Mouse (Mus musculus) kidney, embryonic 14.5 days (tissue): Measurements from ENCODE around the gene Chad. TPM values are rescaled to one million over a fixed set of nuclear protein-coding genes. Genes with fewer than 3 reads are reported as not detected.

Experiments used
- ATAC-seq: fragments of 200-750 bp; cut with Nextera tagmentation; 2 replicates; pipeline ENCODE4 v1.8.0; 2017; ENCODE audit warnings: moderate number of reproducible peaks, mild to moderate bottlenecking, moderate TSS enrichment, moderate library complexity; ENCODE audit not compliant: low FRiP score, low TSS enrichment
- H3K27ac ChIP-seq: fragments of 300-500 bp; sonication (generic); 2 replicates; pipeline ENCODE4 v1.5.1; 2014; ENCODE audit warnings: low read depth, mild to moderate bottlenecking, low read length, moderate library complexity, mixed read lengths
- H3K27me3 ChIP-seq: fragments of 300-500 bp; sonication (generic); 2 replicates; pipeline ENCODE4 v1.6.1; 2014; ENCODE audit warnings: mild to moderate bottlenecking, low read length; ENCODE audit not compliant: control insufficient read depth, insufficient read depth
- H3K36me3 ChIP-seq: fragments of 300-500 bp; sonication (generic); 2 replicates; pipeline ENCODE4 v1.6.1; 2014; ENCODE audit warnings: low read length, mixed read lengths; ENCODE audit not compliant: control insufficient read depth, insufficient read depth
- H3K4me1 ChIP-seq: fragments of 300-500 bp; sonication (generic); 2 replicates; pipeline ENCODE4 v1.6.1; 2014; ENCODE audit warnings: low read length, mixed read lengths; ENCODE audit not compliant: control insufficient read depth, insufficient read depth
- H3K4me2 ChIP-seq: fragments of 300-500 bp; sonication (generic); replicated peaks from 2 replicates; pipeline ENCODE4 v1.6.1; 2014; ENCODE audit warnings: low read depth, mild to moderate bottlenecking, low read length
- H3K4me3 ChIP-seq: fragments of 300-500 bp; sonication (generic); 2 replicates; pipeline ENCODE4 v1.5.1; 2014; ENCODE audit warnings: mild to moderate bottlenecking, low read length
- H3K9ac ChIP-seq: fragments of 300-500 bp; sonication (generic); 2 replicates; pipeline ENCODE4 v1.6.1; 2014; ENCODE audit warnings: low read depth, mild to moderate bottlenecking, low read length, moderate library complexity
- H3K9me3 ChIP-seq: fragments of 300-500 bp; sonication (generic); 2 replicates; pipeline ENCODE4 v1.6.1; 2016; ENCODE audit warnings: low read length; ENCODE audit not compliant: control insufficient read depth
- WGBS: fragments of 180-500 bp; shearing (Covaris S2); extraction: QIAGEN DNeasy Blood & Tissue Kit; methylation state at CpG from one replicate; pipeline ENCODE4 v1.1.7; 2014; 5-methylcytosine and 5-hydroxymethylcytosine counted together
- polyA plus RNA-seq: library from polyadenylated mRNA; unstranded; fragments of >200 nt; fragmentation: Nextera tagmentation; extraction: Ambion mirVana; gene quantifications from 2 replicates; pipeline ENCODE4 v1.2.1, GENCODE M21; 2014

The Chad gene
- polyA plus RNA-seq, 1 experiment from 2014 or later: not detected

DNA sequence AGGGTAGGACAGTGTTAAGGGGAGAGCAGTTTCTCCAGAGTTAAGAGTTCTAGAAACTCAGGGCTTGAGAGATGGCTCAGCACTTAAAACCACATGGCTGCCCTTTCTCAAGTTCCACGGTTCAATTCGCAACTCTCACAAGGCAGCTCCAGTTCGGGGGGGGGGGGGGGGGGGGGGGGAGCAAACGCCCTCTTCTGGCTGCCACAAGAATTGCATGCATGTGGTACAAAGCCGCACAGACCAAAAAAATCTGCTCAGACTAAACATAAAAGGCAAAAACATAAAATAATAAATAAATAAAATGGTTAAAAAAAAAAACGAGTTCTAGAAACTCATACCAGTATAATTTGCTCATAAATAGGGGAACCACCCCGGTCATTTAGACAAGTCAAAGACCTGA, 9.7 kb downstream of the Chad start:
- no peak overlapping the region for H3K4me3 ChIP-seq
- H3K9ac ChIP-seq: no peak overlapping the region
- ATAC-seq: no peak
- peaks cover 14% of the 10 kb centered on the region; the same call in 1 of the 2 replicates for H3K36me3 ChIP-seq
- H3K4me2 ChIP-seq: no peak overlapping the region
- 28% methylated on average over 6 of the region's 7 CpGs for WGBS
- H3K4me1 ChIP-seq: no peaks in the 10 kb centered on the region
- no peak overlapping the region for H3K27ac ChIP-seq
- H3K27me3 ChIP-seq: no peaks in the 10 kb centered on the region
- H3K9me3 ChIP-seq: no peaks in the 10 kb centered on the region

DNA sequence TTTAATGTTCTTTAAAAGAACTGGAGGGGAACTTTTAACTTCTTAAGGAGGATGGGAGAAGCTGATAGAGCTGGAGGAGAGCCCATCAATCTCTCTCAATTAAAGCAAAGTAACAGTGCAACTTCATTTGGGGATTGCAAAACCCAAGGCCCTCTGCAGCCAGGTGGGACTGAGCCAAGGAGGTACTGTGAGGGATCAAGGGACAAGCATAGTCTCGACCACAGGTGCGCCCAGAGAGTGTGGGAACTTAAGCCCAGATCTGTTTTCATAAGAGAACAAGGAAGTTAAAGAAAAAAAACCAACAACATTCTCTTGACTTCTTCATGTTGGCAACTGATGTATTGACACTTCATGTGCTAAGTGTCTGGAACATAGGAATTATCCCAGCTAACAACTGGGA, 10.2 kb downstream of the Chad start:
- no peak overlapping the region for H3K9ac ChIP-seq
- no peaks in the 10 kb centered on the region for H3K27me3 ChIP-seq
- no peaks in the 10 kb centered on the region for H3K9me3 ChIP-seq
- no peak overlapping the region for H3K4me2 ChIP-seq
- no peak overlapping the region for H3K27ac ChIP-seq
- peaks cover 11% of the 10 kb centered on the region; the same call in 1 of the 2 replicates for H3K36me3 ChIP-seq
- 71% methylated on average over 2 of the region's 2 CpGs for WGBS
- H3K4me1 ChIP-seq: no peaks in the 10 kb centered on the region
- no peak for ATAC-seq
- H3K4me3 ChIP-seq: no peak overlapping the region

DNA sequence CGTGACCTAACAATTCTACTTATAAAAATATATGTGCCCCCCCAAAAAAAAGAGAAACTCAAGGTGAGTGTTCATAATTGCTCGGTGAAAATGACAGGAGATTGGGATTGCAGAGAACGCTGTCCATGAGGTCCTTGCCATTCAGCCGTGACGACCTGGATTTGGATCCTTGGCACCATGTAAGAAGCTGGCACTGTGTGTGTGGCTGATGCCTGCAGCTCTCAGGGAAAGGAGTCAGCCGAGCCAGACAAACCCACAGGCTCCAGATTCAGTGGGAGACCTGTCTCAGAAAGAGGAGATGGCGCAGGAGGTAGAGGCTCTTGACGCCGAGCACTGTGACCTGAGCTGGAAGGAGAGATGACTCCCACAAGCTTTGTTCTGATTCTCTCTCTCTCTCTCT, 11.5 kb downstream of the Chad start:
- no peak overlapping the region for H3K9ac ChIP-seq
- H3K27ac ChIP-seq: no peak overlapping the region
- no peaks in the 10 kb centered on the region for H3K27me3 ChIP-seq
- H3K36me3 ChIP-seq: peaks cover 6% of the 10 kb centered on the region; the same call in 1 of the 2 replicates
- 83% methylated on average over 9 of the region's 9 CpGs for WGBS
- H3K4me1 ChIP-seq: no peaks in the 10 kb centered on the region
- ATAC-seq: no peak
- H3K9me3 ChIP-seq: no peaks in the 10 kb centered on the region
- no peak overlapping the region for H3K4me2 ChIP-seq
- H3K4me3 ChIP-seq: no peak overlapping the region

DNA sequence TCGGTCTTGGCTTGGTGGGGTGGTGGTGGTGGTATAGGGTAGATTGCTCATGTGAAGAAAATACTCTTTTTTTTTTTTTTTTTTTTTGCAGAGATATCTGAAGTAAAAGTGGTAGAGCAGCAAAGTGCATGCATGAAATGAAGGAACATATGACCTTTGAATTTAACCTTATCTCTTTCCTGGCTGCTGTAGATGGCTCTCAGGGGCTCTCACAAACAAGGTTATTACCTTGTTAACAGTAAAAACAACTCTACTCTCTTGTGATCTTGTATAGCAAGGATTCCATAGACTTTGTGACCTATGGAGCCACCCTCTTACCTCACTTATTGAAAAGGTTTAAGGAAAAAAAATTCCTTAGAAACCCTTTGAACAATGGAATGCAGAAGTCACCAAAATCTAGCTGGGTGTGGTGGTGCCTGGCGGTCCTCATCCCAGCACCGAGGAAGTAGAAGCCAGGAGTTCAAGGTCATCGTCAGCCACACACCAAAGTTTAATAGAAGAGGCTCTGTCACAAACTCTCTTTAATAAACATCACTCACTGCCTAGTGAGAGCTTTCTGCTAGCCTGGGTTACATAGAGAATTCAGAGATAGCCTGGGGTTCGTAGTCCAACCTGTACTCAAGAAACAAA, 15.4 kb downstream of the Chad start:
- H3K27me3 ChIP-seq: no peaks in the 10 kb centered on the region
- H3K36me3 ChIP-seq: peaks cover 6% of the 10 kb centered on the region; the same call in 1 of the 2 replicates
- no peaks in the 10 kb centered on the region for H3K9me3 ChIP-seq
- no peak overlapping the region for H3K4me3 ChIP-seq
- WGBS: 92% methylated on average over 5 of the region's 5 CpGs
- H3K4me1 ChIP-seq: no peaks in the 10 kb centered on the region
- H3K4me2 ChIP-seq: no peak overlapping the region
- H3K9ac ChIP-seq: no peak overlapping the region
- no peak for ATAC-seq
- H3K27ac ChIP-seq: no peak overlapping the region

DNA sequence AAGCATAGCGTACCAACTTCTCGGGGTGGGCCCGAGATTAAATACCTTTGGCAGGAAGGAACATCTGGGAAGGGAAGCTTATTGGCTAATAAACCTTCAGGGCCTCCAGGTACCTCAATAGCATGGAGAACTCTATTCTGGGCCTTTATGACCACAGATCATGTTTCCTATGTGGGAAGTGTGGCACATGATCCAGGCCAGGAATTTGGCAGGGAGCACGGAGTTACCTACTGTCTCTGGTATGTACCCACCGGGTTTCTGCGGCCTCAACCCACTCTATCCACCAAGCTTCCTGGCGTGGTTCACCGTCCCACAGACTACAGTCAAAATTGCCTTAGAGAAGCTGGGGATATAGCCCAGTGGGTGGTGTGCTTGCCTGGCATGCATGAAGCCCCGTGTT, 20.2 kb downstream of the Chad start:
- Histone ChIP-seq H3K36me3 (no peaks in the 10 kb centered on the region), H3K27ac (no peak overlapping the region), H3K4me3 (no peak overlapping the region), H3K4me1 (0 out of 2 replicates have a peak, but pooled peaks cover 4% of the 10 kb centered on the region), H3K27me3 (no peaks in the 10 kb centered on the region), H3K9me3 (no peaks in the 10 kb centered on the region), H3K4me2 (no peak overlapping the region), H3K9ac (no peak overlapping the region)
- 85% methylated on average over 9 of the region's 9 CpGs for WGBS
- no peak for ATAC-seq

DNA sequence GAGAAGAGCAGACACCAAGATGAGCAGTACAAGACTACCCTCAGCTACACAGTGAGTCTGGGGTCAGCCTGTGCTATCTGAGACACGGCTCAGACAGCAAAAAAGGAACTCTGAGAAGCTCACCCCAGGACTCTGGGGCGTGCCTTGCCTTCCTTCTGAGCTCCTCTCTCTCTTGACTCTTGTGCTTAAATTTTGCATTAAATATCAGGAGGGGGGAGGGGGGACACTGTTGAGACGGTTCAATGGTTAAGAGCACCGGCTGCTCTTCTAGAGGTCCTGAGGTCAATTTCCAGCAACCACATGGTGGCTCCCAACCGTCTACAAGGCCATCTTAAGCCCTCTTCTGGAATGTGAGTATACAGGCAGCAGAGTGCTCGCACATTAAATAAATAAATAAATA, 22.7 kb downstream of the Chad start:
- no peak overlapping the region for H3K4me2 ChIP-seq
- no peaks in the 10 kb centered on the region for H3K36me3 ChIP-seq
- no peak overlapping the region for H3K4me3 ChIP-seq
- H3K27ac ChIP-seq: no peak overlapping the region
- 68% methylated on average over 6 of the region's 6 CpGs for WGBS
- no peaks in the 10 kb centered on the region for H3K9me3 ChIP-seq
- no peak for ATAC-seq
- peaks cover 19% of the 10 kb centered on the region for H3K4me1 ChIP-seq
- no peaks in the 10 kb centered on the region for H3K27me3 ChIP-seq
- no peak overlapping the region for H3K9ac ChIP-seq

DNA sequence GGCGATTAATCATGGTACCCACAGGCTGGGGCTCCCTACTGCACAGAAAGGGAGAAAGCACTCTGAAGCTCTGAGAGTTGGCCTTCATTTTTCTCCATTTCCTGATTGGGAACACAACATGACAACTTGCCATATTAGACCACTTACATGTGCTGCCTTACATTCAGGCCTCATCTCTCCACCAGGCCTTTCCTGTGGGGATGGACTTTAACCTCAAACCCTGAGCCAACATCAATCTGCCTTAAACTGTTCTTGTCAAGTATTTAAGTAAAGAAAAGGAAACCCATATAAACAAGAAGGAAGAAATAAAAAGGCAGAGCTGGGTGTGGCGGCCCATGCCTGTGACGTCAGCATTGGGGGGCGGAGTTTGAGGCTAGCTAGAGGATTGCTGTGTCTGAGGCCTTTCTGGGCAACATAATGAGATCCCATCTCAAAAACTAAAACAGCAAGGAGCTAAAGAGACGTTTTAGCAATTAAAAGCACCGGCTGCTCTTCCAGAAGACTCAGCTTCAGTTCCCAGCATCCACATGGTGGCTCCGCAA, 31.5 kb downstream of the Chad start:
- H3K9ac ChIP-seq: no peak overlapping the region
- no peak overlapping the region for H3K4me2 ChIP-seq
- H3K36me3 ChIP-seq: no peaks in the 10 kb centered on the region
- no peaks in the 10 kb centered on the region for H3K9me3 ChIP-seq
- H3K27me3 ChIP-seq: no peaks in the 10 kb centered on the region
- ATAC-seq: no peak
- 73% methylated on average over 7 of the region's 7 CpGs for WGBS
- H3K4me1 ChIP-seq: peaks cover 18% of the 10 kb centered on the region; the same call in 1 of the 2 replicates
- no peak overlapping the region for H3K27ac ChIP-seq
- no peak overlapping the region for H3K4me3 ChIP-seq

DNA sequence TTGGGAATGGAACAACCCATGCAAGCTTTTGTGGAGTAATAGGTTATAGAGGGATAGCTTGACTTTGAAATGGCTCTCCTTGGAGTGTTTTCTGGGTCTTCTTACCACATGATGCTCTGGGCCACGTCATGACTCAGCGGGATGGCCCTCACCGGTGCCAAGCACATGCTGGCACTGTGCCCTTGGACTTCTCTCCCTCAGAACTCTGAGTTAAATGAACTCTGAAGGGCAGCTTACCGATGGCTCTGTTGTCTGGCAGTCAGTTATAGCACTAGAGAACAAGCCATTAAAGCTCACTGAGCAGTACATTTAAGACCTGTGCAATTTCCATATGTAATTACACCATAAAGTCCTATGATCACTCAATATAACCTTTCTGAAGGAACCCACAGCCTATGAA, 32.5 kb downstream of the Chad start:
- no peak overlapping the region for H3K9ac ChIP-seq
- no peak overlapping the region for H3K4me3 ChIP-seq
- H3K27ac ChIP-seq: no peak overlapping the region
- no peaks in the 10 kb centered on the region for H3K36me3 ChIP-seq
- no peaks in the 10 kb centered on the region for H3K9me3 ChIP-seq
- ATAC-seq: no peak
- H3K27me3 ChIP-seq: no peaks in the 10 kb centered on the region
- no peak overlapping the region for H3K4me2 ChIP-seq
- 78% methylated on average over 4 of the region's 4 CpGs for WGBS
- peaks cover 15% of the 10 kb centered on the region for H3K4me1 ChIP-seq

DNA sequence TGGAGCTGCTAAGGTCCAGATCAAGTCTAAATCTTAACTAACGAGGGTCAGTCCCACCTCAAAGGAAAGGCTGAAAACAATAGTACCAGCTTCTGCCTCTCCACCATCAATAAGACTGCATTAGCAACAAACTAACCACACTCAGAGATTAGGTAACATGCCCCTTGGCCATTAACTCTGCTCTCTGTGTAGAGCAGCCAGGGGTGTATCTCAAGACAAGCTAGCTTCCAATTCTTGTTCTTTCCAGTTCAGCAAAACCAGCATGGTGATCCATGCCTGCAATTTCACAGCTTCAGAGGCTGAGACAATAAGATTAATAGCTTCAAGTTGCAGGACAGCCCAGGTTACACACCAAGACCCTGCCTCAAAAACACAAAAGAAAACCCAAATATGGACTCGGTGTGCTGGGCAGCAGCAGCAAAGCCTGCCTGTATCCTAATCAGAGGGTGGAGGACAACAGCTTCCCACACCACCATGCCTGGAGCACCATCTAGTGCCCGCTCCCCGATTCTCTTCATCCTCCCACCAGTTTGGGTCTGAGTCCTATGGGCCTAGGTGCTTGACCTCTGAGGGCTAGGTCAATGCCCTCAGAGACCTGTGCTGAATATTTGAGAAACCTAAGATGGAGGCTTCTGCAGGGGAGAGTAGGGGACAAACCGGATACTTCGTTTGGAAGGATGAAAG, 33.7 kb downstream of the Chad start:
- WGBS: 41% methylated on average over 6 of the region's 6 CpGs
- no peaks in the 10 kb centered on the region for H3K27me3 ChIP-seq
- no peaks in the 10 kb centered on the region for H3K36me3 ChIP-seq
- no peak overlapping the region for H3K4me3 ChIP-seq
- no peak for ATAC-seq
- H3K9me3 ChIP-seq: no peaks in the 10 kb centered on the region
- H3K9ac ChIP-seq: no peak overlapping the region
- H3K4me2 ChIP-seq: no peak overlapping the region
- H3K4me1 ChIP-seq: peaks cover 18% of the 10 kb centered on the region
- H3K27ac ChIP-seq: no peak overlapping the region
